8 mouse cellular contexts compared by ENCODE assay signal in the genomic region with DNA sequence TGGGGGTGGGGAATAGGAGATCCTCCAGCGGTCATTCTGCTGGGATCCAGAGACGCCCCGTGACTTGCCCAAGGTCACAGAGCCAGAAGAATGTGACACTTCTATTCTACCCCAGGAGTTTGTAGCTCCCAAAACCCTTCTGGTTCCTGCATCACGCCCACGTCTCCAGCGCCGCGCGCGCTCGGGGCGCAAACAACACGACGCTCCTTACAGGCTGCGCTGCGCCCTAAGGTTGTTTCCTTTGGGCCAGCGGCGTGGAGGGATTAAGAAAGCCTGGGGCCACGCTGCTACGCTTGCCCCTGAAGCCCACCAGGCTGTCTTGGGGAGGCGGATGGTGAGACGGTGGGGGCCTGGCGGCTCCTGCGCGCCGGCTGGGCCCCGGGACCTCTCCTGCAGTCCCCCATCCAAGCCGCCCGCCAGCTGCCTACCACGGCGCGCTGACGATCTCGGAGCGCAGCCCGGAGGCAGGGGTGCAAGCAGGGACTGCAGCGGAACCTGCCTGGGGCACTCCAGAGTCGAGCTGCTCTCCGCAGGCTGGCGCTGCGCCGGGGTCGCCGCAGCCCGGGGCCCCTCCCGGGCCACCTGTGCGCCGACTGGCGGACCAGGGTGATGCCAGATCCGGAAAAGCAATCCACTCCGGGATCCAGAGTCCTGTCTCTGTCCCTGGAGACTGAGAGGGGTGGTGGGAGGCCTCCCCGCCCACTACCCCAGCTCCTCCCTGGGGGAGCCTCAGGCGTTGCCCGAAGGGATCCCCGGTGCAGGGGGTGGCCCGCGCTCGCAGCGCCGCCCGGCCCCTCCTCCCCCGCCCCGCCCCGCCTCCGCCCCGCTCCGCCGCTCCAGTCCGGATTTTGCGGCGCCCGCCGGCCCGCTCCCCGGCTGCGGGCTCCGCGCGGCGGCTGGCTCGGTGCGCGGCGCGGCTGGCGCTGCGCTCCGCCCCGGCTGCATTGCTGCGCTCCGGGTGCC. TPM values are rescaled to one million over a fixed set of nuclear protein-coding genes. Genes with fewer than 3 reads are reported as not detected.
DNase-seq lines count a peak whose midpoint lies in the region; ATAC-seq lines count a peak whose summit lies in the region.

A gene (plus strand): TSS at position 881 of the 963 bp plus-strand sequence.

- no peak within 1 kb of the TSS for H3K27ac ChIP-seq in kidney, embryonic 15.5 days
- H3K27ac ChIP-seq in liver, embryonic 12.5 days, result no peak within 1 kb of the TSS

- ATAC-seq in kidney, embryonic 15.5 days (replicated peaks; ENCODE audit: low FRiP score), result peak; percentile 55
- ATAC-seq in liver, embryonic 12.5 days, result no peak
- ATAC-seq in megakaryocyte progenitor cell, adult 5-6 weeks (replicated peaks; ENCODE audit: poor library complexity), result no peak

- H3K36me3 ChIP-seq in kidney, embryonic 15.5 days, result no peaks in the 10 kb centered on the region
- no peaks in the 10 kb centered on the region for H3K36me3 ChIP-seq in liver, embryonic 12.5 days

- peak within 1 kb of the TSS; percentile 99 for H3K4me2 ChIP-seq in kidney, embryonic 15.5 days
- peak within 1 kb of the TSS; percentile 74 for H3K4me2 ChIP-seq in liver, embryonic 12.5 days

- H3K4me1 ChIP-seq in kidney, embryonic 15.5 days, result peaks cover 22% of the 10 kb centered on the region
- 0 out of 2 replicates have a peak, but pooled peaks cover 13% of the 10 kb centered on the region for H3K4me1 ChIP-seq in liver, embryonic 12.5 days

- DNase-seq in urinary bladder, adult 2 months (ENCODE audit: low spot score), result peak; percentile 52
- DNase-seq in urinary bladder, postnatal 10 days (ENCODE audit: low spot score), result no peak
- peak; percentile 76 for DNase-seq in embryo, embryonic 10.5 days (ENCODE audit: low spot score)
- peak; percentile 33 for DNase-seq in gastrocnemius, postnatal 25 days
- DNase-seq in retina, embryonic 14.5 days (ENCODE audit: low spot score), result peak; percentile 76

- H3K4me3 ChIP-seq in kidney, embryonic 15.5 days (replicated peaks), result peak within 1 kb of the TSS; percentile 70
- peak within 1 kb of the TSS; percentile 53 for H3K4me3 ChIP-seq in liver, embryonic 12.5 days

- peaks cover 99% of the 10 kb centered on the region for H3K27me3 ChIP-seq in kidney, embryonic 15.5 days
- H3K27me3 ChIP-seq in liver, embryonic 12.5 days (replicated peaks), result peaks cover 99% of the 10 kb centered on the region

- H3K9ac ChIP-seq in kidney, embryonic 15.5 days, result peak within 1 kb of the TSS; percentile 49
- H3K9ac ChIP-seq in liver, embryonic 12.5 days, result peak within 1 kb of the TSS; percentile 50

- WGBS in kidney, embryonic 15.5 days, result under 1% methylated on average over 73 of the region's 91 CpGs
- WGBS in liver, embryonic 12.5 days (ENCODE audit: insufficient replicate concordance), result 2% methylated on average over 84 of the region's 91 CpGs

- H3K9me3 ChIP-seq in kidney, embryonic 15.5 days (replicated peaks), result no peaks in the 10 kb centered on the region
- H3K9me3 ChIP-seq in liver, embryonic 12.5 days (replicated peaks), result no peaks in the 10 kb centered on the region

RNA-seq across cellular contexts. Expression of the gene that starts here (rescaled TPM):
- 26.9 and 39.1 TPM in 2 replicates for polyA plus RNA-seq in urinary bladder, adult 2 months (2012; rRNA removed)
- 1 to 10 TPM; 8.7 to 9.0 TPM for total RNA-seq in gastrocnemius, postnatal 25 days (2021)
- polyA plus RNA-seq in kidney, embryonic 15.5 days (2015; fragmentation: Nextera tagmentation; extraction: Ambion mirVana), result 2.5 and 2.7 TPM in 2 replicates
- 0.97 and 1.1 TPM in 2 replicates for polyA plus RNA-seq in liver, embryonic 12.5 days (2016; fragmentation: Nextera tagmentation; extraction: Ambion mirVana)
- total RNA-seq in megakaryocyte progenitor cell, adult 5-6 weeks (2015), result 0.59 and 0.64 TPM in 2 replicates
- 0.04 and 0.51 TPM in 2 replicates for total RNA-seq in megakaryocyte progenitor cell, adult 5-6 weeks (2017)

Comparison
In these comparisons a context has a peak if more than half of its experiments do, and no peak if none do; other contexts are left out.
1. RNA of the gene that starts here (total RNA-seq): 8.7 to 9.0 TPM in gastrocnemius, postnatal 25 days; 0.04 to 0.64 TPM in megakaryocyte progenitor cell, adult 5-6 weeks; every median in the first group is over 4 times any median in the second.